Mouse (Mus musculus) kidney, postnatal 0 days (tissue): ENCODE measurements at regions not wholly inside any gene's neighbourhood (a gene's known extent, or its start where the extent isn't known, plus 50 kb on each side); places are given as distances from the start of the nearest gene placed in this dataset.

Experiments
- ATAC-seq: fragments of 200-750 bp; cut with Nextera tagmentation; replicated peaks from 2 replicates; pipeline ENCODE4 v1.8.0; 2017; ENCODE audit warnings: low read depth, moderate number of reproducible peaks, moderate TSS enrichment, moderate library complexity; ENCODE audit not compliant: low FRiP score
- DNase-seq: peaks from one replicate; pipeline ENCODE4 v3.0.0-alpha.2; 2016; ENCODE audit warnings: low spot score
- H3K27ac ChIP-seq: fragments of 300-500 bp; sonication (generic); 2 replicates; pipeline ENCODE4 v1.5.1; 2014; ENCODE audit warnings: mild to moderate bottlenecking
- H3K27me3 ChIP-seq: fragments of 300-500 bp; sonication (generic); 2 replicates; pipeline ENCODE4 v1.6.1; 2014; ENCODE audit warnings: low read length, mixed read lengths; ENCODE audit not compliant: insufficient read depth
- H3K36me3 ChIP-seq: fragments of 300-500 bp; sonication (generic); 2 replicates; pipeline ENCODE4 v1.6.1; 2014; ENCODE audit warnings: low read length, mixed read lengths; ENCODE audit not compliant: insufficient read depth
- H3K4me1 ChIP-seq: fragments of 300-500 bp; sonication (generic); replicated peaks from 2 replicates; pipeline ENCODE4 v1.6.1; 2014; ENCODE audit warnings: antibody characterized with exemption, low read length, mixed read lengths; ENCODE audit not compliant: insufficient read depth
- H3K4me2 ChIP-seq: fragments of 300-500 bp; sonication (generic); 2 replicates; pipeline ENCODE4 v1.6.1; 2014; ENCODE audit warnings: mild to moderate bottlenecking, low read length, moderate library complexity, mixed read lengths
- H3K4me3 ChIP-seq: fragments of 300-500 bp; sonication (generic); replicated peaks from 2 replicates; pipeline ENCODE4 v1.5.1; 2014; ENCODE audit warnings: low read depth, low read length
- H3K9ac ChIP-seq: fragments of 300-500 bp; sonication (generic); 2 replicates; pipeline ENCODE4 v1.6.1; 2014; ENCODE audit warnings: low read depth, low read length
- H3K9me3 ChIP-seq: fragments of 300-500 bp; sonication (generic); replicated peaks from 2 replicates; pipeline ENCODE4 v1.6.1; 2016; ENCODE audit warnings: low read length, inconsistent platforms, mixed read lengths
- CTCF ChIP-seq: IDR thresholded peaks from 2 replicates; pipeline ENCODE4 v1.5.1; 2016; ENCODE audit warnings: antibody characterized with exemption, low read depth, mild to moderate bottlenecking, moderate library complexity
- WGBS: fragments of 180-500 bp; shearing (Covaris S2); extraction: QIAGEN DNeasy Blood & Tissue Kit; methylation state at CpG from one replicate; pipeline ENCODE4 v1.1.7; 2014; 5-methylcytosine and 5-hydroxymethylcytosine counted together

GRCm38 (mm10) chr8:78107339-78107738 lies 105.8 kb upstream of the Ttc29 start:
- Histone ChIP-seq H3K4me2 (no peak overlapping the region), H3K4me3 (no peak overlapping the region), H3K27me3 (no peaks in the 10 kb centered on the region), H3K9ac (no peak overlapping the region), H3K9me3 (no peaks in the 10 kb centered on the region), H3K36me3 (no peaks in the 10 kb centered on the region), H3K4me1 (no peaks in the 10 kb centered on the region), H3K27ac (no peak overlapping the region)
- DNase-seq (no peak), ATAC-seq (no peak)
- WGBS = 55% methylated on average over 7 of the region's 7 CpGs
- no peak for TF ChIP-seq CTCF

- no peaks in the 10 kb centered on the region for H3K36me3 ChIP-seq
- H3K4me1 ChIP-seq = no peaks in the 10 kb centered on the region
- ATAC-seq = no peak
- no peaks in the 10 kb centered on the region for H3K27me3 ChIP-seq
- no peak overlapping the region for H3K4me3 ChIP-seq
- WGBS = 73% methylated on average over 3 of the region's 3 CpGs
- no peaks in the 10 kb centered on the region for H3K9me3 ChIP-seq
- no peak overlapping the region for H3K9ac ChIP-seq
- no peak for DNase-seq
- TF ChIP-seq CTCF = no peak
- no peak overlapping the region for H3K27ac ChIP-seq
- no peak overlapping the region for H3K4me2 ChIP-seq
These were observed 103.0 kb upstream of the Ttc29 start for GRCm38 (mm10) chr8:78110003-78110649.

GRCm38 (mm10) chr8:78113105-78113504 lies 100.0 kb upstream of the Ttc29 start:
- Histone ChIP-seq H3K4me3 (no peak overlapping the region), H3K9me3 (no peaks in the 10 kb centered on the region), H3K27ac (no peak overlapping the region), H3K4me2 (peak overlapping the region; percentile 25), H3K4me1 (no peaks in the 10 kb centered on the region), H3K9ac (no peak overlapping the region), H3K27me3 (no peaks in the 10 kb centered on the region), H3K36me3 (no peaks in the 10 kb centered on the region)
- WGBS = 26% methylated on average over 12 of the region's 12 CpGs
- ATAC-seq (no peak), DNase-seq (peak; percentile 11)
- TF ChIP-seq CTCF = no peak

GRCm38 (mm10) chr8:78114512-78114911 lies 98.6 kb upstream of the Ttc29 start:
- Histone ChIP-seq H3K4me1 (no peaks in the 10 kb centered on the region), H3K27me3 (no peaks in the 10 kb centered on the region), H3K4me3 (no peak overlapping the region), H3K9me3 (no peaks in the 10 kb centered on the region), H3K9ac (no peak overlapping the region), H3K27ac (no peak overlapping the region), H3K36me3 (no peaks in the 10 kb centered on the region), H3K4me2 (no peak overlapping the region)
- DNase-seq (no peak), ATAC-seq (no peak)
- 36% methylated on average over 4 of the region's 4 CpGs for WGBS
- TF ChIP-seq CTCF = no peak

- Histone ChIP-seq H3K4me3 (no peak overlapping the region), H3K9ac (no peak overlapping the region), H3K4me1 (no peaks in the 10 kb centered on the region), H3K27ac (no peak overlapping the region), H3K4me2 (no peak overlapping the region), H3K9me3 (no peaks in the 10 kb centered on the region), H3K36me3 (no peaks in the 10 kb centered on the region), H3K27me3 (no peaks in the 10 kb centered on the region)
- ATAC-seq (no peak), DNase-seq (no peak)
- TF ChIP-seq CTCF = no peak
These were observed 95.9 kb upstream of the Ttc29 start for GRCm38 (mm10) chr8:78117191-78117590.

- DNase-seq = no peak
- no peak overlapping the region for H3K4me3 ChIP-seq
- TF ChIP-seq CTCF = no peak
These were observed 94.6 kb upstream of the Ttc29 start for GRCm38 (mm10) chr8:78118493-78118892.

GRCm38 (mm10) chr8:78119682-78120081 lies 93.4 kb upstream of the Ttc29 start:
- H3K27ac ChIP-seq = no peak overlapping the region
- H3K36me3 ChIP-seq = no peaks in the 10 kb centered on the region
- H3K9ac ChIP-seq = no peak overlapping the region
- H3K4me1 ChIP-seq = no peaks in the 10 kb centered on the region
- WGBS = 69% methylated on average over 11 of the region's 11 CpGs
- H3K4me2 ChIP-seq = no peak overlapping the region
- H3K4me3 ChIP-seq = no peak overlapping the region
- no peaks in the 10 kb centered on the region for H3K9me3 ChIP-seq
- H3K27me3 ChIP-seq = no peaks in the 10 kb centered on the region
- no peak for TF ChIP-seq CTCF
- no peak for DNase-seq
- ATAC-seq = no peak

More at GRCm38 (mm10) chr8:78118493-78118892, 94.6 kb upstream of the Ttc29 start:
- H3K9me3 ChIP-seq = no peaks in the 10 kb centered on the region
- WGBS = 81% methylated on average over 9 of the region's 9 CpGs
- H3K27ac ChIP-seq = no peak overlapping the region
- H3K27me3 ChIP-seq = no peaks in the 10 kb centered on the region
- no peaks in the 10 kb centered on the region for H3K36me3 ChIP-seq
- no peak overlapping the region for H3K9ac ChIP-seq
- no peak overlapping the region for H3K4me2 ChIP-seq
- no peak for ATAC-seq
- H3K4me1 ChIP-seq = no peaks in the 10 kb centered on the region
